Mouse (Mus musculus) E14TG2a.4 (cell line): ENCODE measurements at regions not wholly inside any gene's neighbourhood (a gene's known extent, or its start where the extent isn't known, plus 50 kb on each side); places are given as distances from the start of the nearest gene placed in this dataset.

Source experiments
- CTCF ChIP-seq: conservative IDR thresholded peaks from 2 replicates; pipeline ENCODE4 v1.5.1; 2014; ENCODE audit warnings: low read length
- POU5F1 ChIP-seq: IDR thresholded peaks from 2 replicates; pipeline ENCODE4 v1.6.1; 2014; ENCODE audit warnings: low read length, borderline replicate concordance

DNA sequence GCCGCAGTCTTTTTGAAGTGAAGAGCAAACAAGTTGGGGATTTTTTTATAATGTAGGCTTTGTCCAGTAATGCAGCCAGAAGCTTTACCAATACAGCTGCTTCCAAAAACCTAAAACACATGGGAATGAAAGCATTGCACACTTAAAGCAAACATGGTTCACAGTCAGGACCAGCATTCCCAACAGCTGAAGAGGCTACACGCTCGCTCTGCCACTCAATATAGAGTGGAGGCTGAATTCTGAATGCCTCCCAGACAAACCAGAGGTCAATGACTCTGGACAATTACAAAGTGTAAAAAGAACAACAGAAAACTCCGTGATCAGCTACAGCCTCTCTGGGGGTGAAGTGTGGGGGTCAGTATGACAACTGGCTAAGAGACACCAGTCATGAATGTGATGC is 416.1 kb downstream of the Efna5 start:
- TF ChIP-seq CTCF (no peak), POU5F1 (no peak)
